Mouse (Mus musculus) T-helper 1 cell (primary cell): ENCODE data around the gene Gfod1.

Experiments
- in situ Hi-C: fragments of 300-600 bp; cut with MboI, MseI; formaldehyde crosslinking; loops from one replicate; pipeline ENCODE4 v1.15.1; 2025; ENCODE audit warnings: high pct_unique_total_duplicates

Gene Gfod1

DNA sequence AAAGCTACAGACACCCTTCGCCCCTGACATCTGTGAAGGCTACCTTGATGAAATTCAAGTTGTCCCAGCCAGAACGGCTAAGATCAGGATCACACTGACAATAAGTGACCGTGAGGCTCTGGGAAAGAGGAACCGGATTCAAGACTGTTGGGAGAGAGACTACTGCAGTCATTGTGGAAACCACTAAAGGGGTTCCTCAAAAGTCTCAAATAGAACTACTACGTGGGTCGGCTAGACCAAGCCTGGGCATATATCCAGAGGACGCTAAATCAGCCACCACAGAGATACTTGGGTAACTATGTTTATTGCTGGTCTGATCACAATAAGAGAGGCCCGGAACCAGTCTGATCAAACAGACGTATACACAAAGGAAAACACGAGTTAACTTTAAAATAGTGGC lies 37.6 kb downstream of the Gfod1 start:
- in situ Hi-C loops = loop anchor here (25.0 kb wide), 1 partner anchor 1471 kb away; the partner anchor contains the start of gene Jarid2

GRCm38 (mm10) chr13:43265116-43265515 lies 38.9 kb downstream of the Gfod1 start:
- in situ Hi-C loops = loop anchor here (25.0 kb wide), 1 partner anchor 1472 kb away; the partner anchor contains the start of gene Jarid2

DNA sequence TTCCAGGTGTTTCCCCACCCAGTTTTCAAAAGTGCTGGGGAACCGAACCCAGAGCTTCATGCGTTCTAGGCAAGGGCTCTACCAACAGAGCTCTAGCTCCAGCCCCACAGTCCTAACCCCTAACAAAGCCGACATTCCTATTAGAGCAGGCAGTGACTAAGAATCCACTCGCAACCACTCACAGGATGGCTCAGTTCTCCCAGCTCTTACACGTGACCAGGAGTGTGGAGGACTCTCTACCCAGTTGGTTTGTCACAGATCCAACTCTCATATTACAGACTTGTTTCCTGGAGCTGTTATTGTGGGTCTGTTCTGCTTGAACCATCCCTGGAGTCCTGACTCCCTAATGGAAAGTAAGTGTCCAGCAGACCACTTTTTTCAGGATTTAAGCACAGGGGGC lies 40.3 kb downstream of the Gfod1 start:
- in situ Hi-C loops = loop anchor here (25.0 kb wide), 1 partner anchor 1474 kb away; the partner anchor contains the start of gene Jarid2

DNA sequence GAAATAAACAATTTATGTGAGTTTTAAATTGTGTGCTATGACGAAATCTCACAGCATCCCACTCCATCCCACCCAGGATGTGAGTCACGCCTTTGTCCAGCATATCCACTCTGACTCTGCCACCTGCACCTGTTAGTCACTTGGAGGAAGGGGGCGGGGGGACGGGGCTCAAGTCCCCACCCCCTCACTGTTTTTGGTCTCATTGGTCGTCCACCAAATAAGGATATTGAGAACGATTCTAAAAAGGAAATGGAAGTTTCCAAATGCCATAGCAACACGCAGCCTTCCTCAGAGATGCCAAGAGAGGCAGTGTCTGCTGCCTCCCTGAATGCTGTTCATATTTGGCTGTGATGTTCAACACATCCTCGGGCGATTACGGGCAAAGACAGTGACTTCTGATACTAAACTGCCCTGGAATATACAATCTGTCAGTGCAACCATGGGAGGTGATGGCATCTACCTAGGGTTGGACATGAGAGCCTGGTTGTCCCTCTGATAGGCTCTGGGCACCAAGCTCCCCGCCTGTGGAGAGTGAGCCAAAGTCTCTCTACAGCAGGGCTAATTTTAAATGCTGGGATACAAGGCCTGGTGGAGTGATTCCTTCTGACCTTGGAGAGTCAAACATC lies 41.7 kb downstream of the Gfod1 start:
- in situ Hi-C loops = loop anchor here (25.0 kb wide), 1 partner anchor 1475 kb away; the partner anchor contains the start of gene Jarid2

DNA sequence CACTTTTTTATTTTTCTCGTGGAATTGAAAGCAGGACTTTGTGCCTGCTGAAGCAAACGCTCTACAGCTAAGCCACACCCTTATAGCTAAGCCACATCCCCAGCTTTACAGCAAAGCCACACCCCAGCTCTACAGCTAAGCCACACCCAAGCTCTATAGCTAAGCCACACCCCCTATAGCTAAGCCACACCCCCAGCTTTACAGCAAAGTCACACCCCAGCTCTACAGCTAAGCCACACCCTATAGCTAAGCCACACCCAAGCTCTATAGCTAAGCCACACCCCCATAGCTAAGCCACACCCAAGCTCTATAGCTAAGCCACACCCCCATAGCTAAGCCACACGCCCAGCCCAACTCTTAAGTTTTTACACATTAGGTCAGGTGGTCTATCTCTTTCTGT lies 42.7 kb downstream of the Gfod1 start:
- in situ Hi-C loops = loop anchor here (25.0 kb wide), 1 partner anchor 1476 kb away; the partner anchor contains the start of gene Jarid2

- in situ Hi-C loops = loop anchor here (25.0 kb wide), 1 partner anchor 1477 kb away; the partner anchor contains the start of gene Jarid2
Observed at GRCm38 (mm10) chr13:43260731-43261130, 43.2 kb downstream of the Gfod1 start.

GRCm38 (mm10) chr13:43256447-43256846 lies 47.5 kb downstream of the Gfod1 start:
- in situ Hi-C loops = loop anchor here (25.0 kb wide), 1 partner anchor 1481 kb away; the partner anchor contains the start of gene Jarid2

GRCm38 (mm10) chr13:43253526-43253925 lies 50.4 kb downstream of the Gfod1 start:
- in situ Hi-C loops = loop anchor here (25.0 kb wide), 1 partner anchor 1484 kb away; the partner anchor contains the start of gene Jarid2

DNA sequence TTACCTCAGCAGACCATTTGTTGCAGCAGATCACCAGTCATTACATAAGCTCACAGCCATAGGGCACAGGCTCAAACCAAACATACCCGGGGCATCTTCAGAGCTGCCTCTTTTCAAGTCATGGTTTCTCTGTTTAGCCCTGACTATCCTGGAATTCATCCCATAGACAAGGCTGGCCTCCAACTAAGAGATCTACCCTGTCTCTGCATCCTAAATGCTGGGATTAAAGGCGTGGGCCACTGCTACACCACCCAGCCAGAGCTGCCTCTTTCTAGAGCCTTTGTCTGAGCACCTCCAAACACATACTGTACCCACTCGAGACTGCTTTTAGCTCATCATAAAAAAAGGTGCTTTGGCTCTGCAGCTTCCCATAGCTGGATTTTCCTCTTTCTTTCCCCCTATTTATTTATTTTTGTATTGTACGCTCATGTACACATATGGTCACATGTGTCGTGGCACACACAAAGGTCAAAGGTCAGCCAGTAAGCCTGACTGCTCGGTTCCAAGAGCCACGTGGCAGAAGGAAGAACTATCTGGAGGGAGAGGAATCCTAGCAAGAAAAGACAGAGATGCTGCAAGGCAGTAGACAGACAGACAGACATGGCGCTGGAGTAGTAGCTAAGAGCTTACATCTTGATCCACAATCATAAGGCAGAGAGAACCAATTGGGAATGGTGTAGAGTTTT lies 51.7 kb downstream of the Gfod1 start:
- in situ Hi-C loops = loop anchor here (25.0 kb wide), 1 partner anchor 1485 kb away; the partner anchor contains the start of gene Jarid2

GRCm38 (mm10) chr13:43251391-43251790 lies 52.6 kb downstream of the Gfod1 start:
- in situ Hi-C loops = loop anchor here (25.0 kb wide), 1 partner anchor 1486 kb away; the partner anchor contains the start of gene Jarid2

DNA sequence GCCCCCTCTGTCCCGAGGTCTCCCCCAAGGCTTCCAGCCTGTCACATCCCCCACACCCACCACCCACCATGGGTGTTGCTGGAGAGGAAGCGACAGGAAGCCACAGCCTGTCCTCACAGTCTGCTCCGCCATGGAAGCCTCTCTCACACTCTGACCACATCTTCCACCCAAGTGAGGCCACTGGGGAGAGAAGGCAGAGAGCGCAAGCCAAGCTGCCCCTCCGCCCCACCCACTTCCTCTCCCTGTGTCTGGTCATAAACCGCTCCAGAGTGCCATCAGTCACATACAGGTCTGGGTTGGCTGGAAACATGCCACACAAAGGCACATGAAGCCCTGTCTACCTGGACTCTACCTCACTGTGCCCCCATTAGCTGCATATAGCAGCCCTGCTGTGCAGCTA lies 53.3 kb downstream of the Gfod1 start:
- in situ Hi-C loops = loop anchor here (25.0 kb wide), 1 partner anchor 1487 kb away; the partner anchor contains the start of gene Jarid2

- in situ Hi-C loops = loop anchor here (25.0 kb wide), 1 partner anchor 1487 kb away; the partner anchor contains the start of gene Jarid2
Observed at GRCm38 (mm10) chr13:43250106-43250505, 53.9 kb downstream of the Gfod1 start.

DNA sequence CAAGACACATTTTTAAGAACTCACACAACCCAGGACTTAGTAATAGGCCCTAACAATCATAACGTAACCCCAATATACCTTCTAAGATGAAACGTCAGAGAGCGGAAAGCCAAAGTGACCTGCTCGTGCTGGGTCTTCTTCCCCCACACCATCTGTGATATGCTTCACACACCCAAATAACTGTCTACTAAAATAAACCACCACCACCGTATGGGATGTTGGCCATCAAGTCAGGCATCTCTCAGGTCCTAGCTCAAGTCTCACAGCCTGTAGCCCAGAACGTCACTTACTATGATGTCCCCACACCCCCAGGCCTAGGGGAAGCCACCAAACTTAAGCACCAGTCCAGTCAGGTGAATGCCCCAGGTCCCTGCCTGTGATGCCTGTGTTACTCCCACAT lies 55.6 kb downstream of the Gfod1 start:
- in situ Hi-C loops = no loop called here

DNA sequence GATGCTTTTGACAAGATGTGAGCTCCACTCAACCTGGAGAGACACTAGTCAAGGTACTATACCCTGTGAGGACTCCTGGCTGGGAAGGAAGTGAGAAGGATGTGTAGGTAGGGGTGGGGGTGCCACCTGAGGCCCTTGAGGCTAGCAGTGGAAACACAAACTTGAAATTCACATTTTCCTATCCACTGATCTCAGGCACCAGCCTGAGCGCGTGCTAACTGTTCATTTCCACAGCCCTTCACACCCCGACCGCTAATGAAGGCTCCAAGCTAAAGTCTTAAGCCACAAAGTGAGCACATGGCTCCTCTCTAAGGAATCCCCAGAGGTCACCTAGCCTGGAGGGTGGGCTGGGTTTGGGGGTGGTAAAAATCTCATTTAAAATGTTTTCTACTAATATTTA lies 57.1 kb downstream of the Gfod1 start:
- in situ Hi-C loops = no loop called here

GRCm38 (mm10) chr13:43243793-43244192 lies 60.2 kb downstream of the Gfod1 start:
- in situ Hi-C loops = no loop called here

GRCm38 (mm10) chr13:43243240-43243639 lies 60.7 kb downstream of the Gfod1 start:
- in situ Hi-C loops = no loop called here

- in situ Hi-C loops = no loop called here
Observed at GRCm38 (mm10) chr13:43241750-43242149, 62.2 kb downstream of the Gfod1 start.

- in situ Hi-C loops = no loop called here
Observed at GRCm38 (mm10) chr13:43241069-43241468, 62.9 kb downstream of the Gfod1 start.

GRCm38 (mm10) chr13:43239790-43240216 lies 64.2 kb downstream of the Gfod1 start:
- in situ Hi-C loops = no loop called here

DNA sequence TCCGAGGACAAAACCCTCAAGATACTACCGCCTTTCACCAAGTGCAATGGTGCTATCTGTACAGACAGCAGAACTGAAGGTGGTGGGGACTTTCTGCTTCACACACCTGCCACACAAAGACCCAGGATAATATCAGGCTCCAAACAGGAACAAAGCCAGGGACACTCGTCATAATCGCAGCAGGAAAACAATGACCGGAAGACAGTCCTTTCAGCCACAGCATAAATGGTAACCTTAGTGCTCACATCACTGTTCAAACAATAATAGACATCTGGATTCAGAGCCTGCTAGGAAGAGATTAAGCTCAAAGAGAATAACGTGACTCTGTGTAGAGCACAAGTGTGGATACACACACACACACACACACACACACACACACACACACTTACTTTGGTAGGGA lies 67.3 kb downstream of the Gfod1 start:
- in situ Hi-C loops = no loop called here

DNA sequence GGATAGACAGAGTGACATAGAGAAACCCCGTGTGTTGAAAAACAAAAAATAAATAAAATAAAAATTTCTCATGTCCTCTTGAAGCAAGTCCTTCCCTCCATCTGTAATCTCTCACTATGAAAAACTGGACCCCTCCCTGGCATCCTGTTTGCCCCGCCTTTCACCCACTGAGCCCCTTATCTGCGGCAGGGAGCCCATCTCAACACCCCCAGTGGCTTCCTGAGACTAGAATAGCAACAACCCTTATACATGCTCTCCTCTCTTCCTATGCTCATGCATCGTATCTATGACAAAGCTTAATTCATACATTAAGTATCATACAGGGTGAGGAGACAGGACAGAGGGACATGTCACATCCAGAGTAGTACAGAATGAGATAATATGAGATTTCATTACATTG lies 68.0 kb downstream of the Gfod1 start:
- in situ Hi-C loops = no loop called here

DNA sequence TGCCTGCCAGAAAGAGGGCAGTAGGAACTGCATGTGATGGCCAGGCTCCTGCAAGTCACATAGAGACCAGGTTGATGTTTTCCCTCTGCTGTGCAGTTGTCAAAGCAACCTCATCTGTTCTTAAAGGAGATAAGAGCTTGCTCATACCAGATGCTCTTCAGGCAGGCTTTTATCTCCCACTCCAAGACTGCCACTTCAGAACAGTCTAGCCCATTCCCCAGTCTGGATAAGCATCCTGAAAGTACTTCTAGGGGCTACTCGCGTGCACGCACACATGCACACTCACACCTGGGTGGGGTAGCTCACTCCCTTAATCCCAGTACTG lies 68.4 kb downstream of the Gfod1 start:
- in situ Hi-C loops = no loop called here
